Mouse (Mus musculus) ES-E14 (cell line): ENCODE measurements around the gene Olfr462. TPM values are rescaled to one million over a fixed set of nuclear protein-coding genes. Genes with fewer than 3 reads are reported as not detected.
A peak's percentile ranks its signal among the peaks of the same experiment; 100 is the strongest.

Experiments used
- DNase-seq: peaks from one replicate; pipeline ENCODE4 v3.0.0-alpha.2; 2013; ENCODE audit warnings: low read depth, low spot score
- H3K27ac ChIP-seq: 2 replicates; pipeline ENCODE4 v1.5.1; 2012; ENCODE audit warnings: low read depth, mild to moderate bottlenecking, low read length, moderate library complexity, mixed read lengths; ENCODE audit not compliant: poor library complexity, insufficient read depth, severe bottlenecking
- H3K36me3 ChIP-seq: 2 replicates; pipeline ENCODE4 v1.6.1; 2012; ENCODE audit warnings: mild to moderate bottlenecking, low read length, moderate library complexity, mixed read lengths; ENCODE audit not compliant: control insufficient read depth, poor library complexity, insufficient read depth, severe bottlenecking
- H3K4me1 ChIP-seq, 2 experiments: fragments of 150-350 bp in 1 of 2; sonication (generic) in 1 of 2; 2 replicates each; pipeline ENCODE4 v1.6.1; 2012; ENCODE audit warnings: low read length in 2 of 2, mild to moderate bottlenecking in 1 of 2, mixed read lengths in 1 of 2; ENCODE audit not compliant: control insufficient read depth in 2 of 2, insufficient read depth in 2 of 2, poor library complexity in 1 of 2
- H3K4me3 ChIP-seq, 2 experiments: fragments of 150-350 bp in 1 of 2; sonication (generic) in 1 of 2; 2 replicates each; pipeline ENCODE4 v1.5.1; 2012; ENCODE audit warnings: low read length in 2 of 2, low read depth in 1 of 2, mild to moderate bottlenecking in 1 of 2, mixed read lengths in 1 of 2; ENCODE audit not compliant: insufficient read depth in 1 of 2, poor library complexity in 1 of 2, severe bottlenecking in 1 of 2
- H3K9ac ChIP-seq: 2 replicates; pipeline ENCODE4 v1.6.1; 2012; ENCODE audit warnings: low read depth, mild to moderate bottlenecking, low read length, mixed read lengths; ENCODE audit not compliant: poor library complexity, insufficient read depth, severe bottlenecking
- H3K9me3 ChIP-seq: fragments of 150-350 bp; sonication (generic); 2 replicates; pipeline ENCODE4 v1.6.1; 2012; ENCODE audit warnings: low read depth, mild to moderate bottlenecking, low read length; ENCODE audit not compliant: control insufficient read depth, insufficient read depth
- CHD2 ChIP-seq: IDR thresholded peaks from 2 replicates; pipeline ENCODE4 v1.6.1; 2014; ENCODE audit warnings: mild to moderate bottlenecking, low read depth, low read length, inconsistent platforms
- HCFC1 ChIP-seq: IDR thresholded peaks from 2 replicates; pipeline ENCODE4 v1.6.1; 2012; ENCODE audit warnings: low read length, inconsistent platforms, borderline replicate concordance; ENCODE audit not compliant: insufficient read depth
- MAFK ChIP-seq: IDR thresholded peaks from 2 replicates; pipeline ENCODE4 v1.6.1; 2014; ENCODE audit warnings: mild to moderate bottlenecking, low read depth, low read length, inconsistent platforms; ENCODE audit not compliant: insufficient read depth
- ZC3H11A ChIP-seq: IDR thresholded peaks from 2 replicates; pipeline ENCODE4 v1.6.1; 2012; ENCODE audit warnings: low read depth, mild to moderate bottlenecking, inconsistent platforms, low read length, borderline replicate concordance
- ZNF384 ChIP-seq: IDR thresholded peaks from 2 replicates; pipeline ENCODE4 v1.6.1; 2012; ENCODE audit warnings: low read depth, low read length, inconsistent platforms
- in situ Hi-C, 2 experiments: fragments of 600-800 bp; cut with MboI; formaldehyde crosslinking; loops; one replicate each; pipeline ENCODE4 v1.15.1; 2025; ENCODE audit warnings: low sequenced_read_pairs in 2 of 2, inconsistent platforms in 1 of 2; ENCODE audit not compliant: unreplicated experiment in 2 of 2
- total RNA-seq: library from RNA; depleted of rRNA; stranded (reverse); fragments of 300-350 nt; gene quantifications from 2 replicates; pipeline ENCODE4 v1.2.3, GENCODE M21; 2012

The Olfr462 gene
- total RNA-seq, 1 experiment: not detected

GRCm38 (mm10) chr11:87854550-87854949 is 37.5 kb downstream of the Olfr462 start:
- in situ Hi-C loops: no loop called here
- no peak for DNase-seq
- Histone ChIP-seq H3K9ac (no peak overlapping the region), H3K4me1 (peaks cover 2 to 11% of the 10 kb centered on the region in 2 experiments; a peak in 3 of 4 replicates), H3K36me3 (peaks cover 16% of the 10 kb centered on the region), H3K27ac (no peak overlapping the region), H3K9me3 (no peaks in the 10 kb centered on the region), H3K4me3 (no peak overlapping the region)
- no peak for TF ChIP-seq HCFC1
- TF ChIP-seq MAFK: no peak
- TF ChIP-seq ZNF384: no peak
- TF ChIP-seq ZC3H11A: no peak
- no peak for TF ChIP-seq CHD2

- no peaks in the 10 kb centered on the region for H3K9me3 ChIP-seq
- H3K36me3 ChIP-seq: peaks cover 16% of the 10 kb centered on the region
- peak overlapping the region; percentile 70 to 74 for H3K4me3 ChIP-seq
- TF ChIP-seq CHD2: no peak
- no peak for TF ChIP-seq ZNF384
- no peak for TF ChIP-seq HCFC1
- no peak for TF ChIP-seq MAFK
- no peak for TF ChIP-seq ZC3H11A
- peaks cover 2 to 13% of the 10 kb centered on the region in 2 experiments; a peak in 3 of 4 replicates for H3K4me1 ChIP-seq
- peak overlapping the region; percentile 82; the same call in 1 of the 2 replicates for H3K9ac ChIP-seq
- in situ Hi-C loops: no loop called here
- H3K27ac ChIP-seq: no peak overlapping the region
- no peak for DNase-seq
Measured at GRCm38 (mm10) chr11:87853597-87853954, 38.5 kb downstream of the Olfr462 start.

- Histone ChIP-seq H3K4me3 (peak within 1 kb of the TSS; percentile 70 to 74), H3K4me1 (peaks cover 2 to 13% of the 10 kb centered on the region in 2 experiments; a peak in 3 of 4 replicates), H3K9ac (peak within 1 kb of the TSS; percentile 82), H3K9me3 (no peaks in the 10 kb centered on the region), H3K27ac (no peak within 1 kb of the TSS), H3K36me3 (peaks cover 12% of the 10 kb centered on the region; the same call in 1 of the 2 replicates)
- peak; percentile 93 for DNase-seq
- in situ Hi-C loops: no loop called here
- TF ChIP-seq MAFK (no peak), HCFC1 (peak; percentile 28; the same call in 1 of the 2 replicates)
Measured at GRCm38 (mm10) chr11:87852690-87853596, 39.1 kb downstream of the Olfr462 start, which contains the start of gene Mks1. TSS of gene Mks1 (plus strand) at chr11:87853215.

GRCm38 (mm10) chr11:87847884-87848283 is 44.2 kb downstream of the Olfr462 start:
- H3K36me3 ChIP-seq: no peaks in the 10 kb centered on the region
- H3K9ac ChIP-seq: no peak overlapping the region
- no peak overlapping the region for H3K27ac ChIP-seq
- H3K4me3 ChIP-seq: peak overlapping the region in 1 of 2 experiments; percentile 48; a peak in 2 of 4 replicates
- in situ Hi-C loops: no loop called here
- peaks cover 5 to 13% of the 10 kb centered on the region in 2 experiments; a peak in 2 of 4 replicates for H3K4me1 ChIP-seq
- peak; percentile 36 for DNase-seq
- H3K9me3 ChIP-seq: no peaks in the 10 kb centered on the region
- TF ChIP-seq MAFK (no peak), CHD2 (peak; percentile 90)
